Mouse (Mus musculus) regulatory T cell (primary cell): ENCODE results near the gene Cog3.

ENCODE experiments used
- in situ Hi-C: fragments of 300-600 bp; cut with MboI, MseI; formaldehyde crosslinking; loops from one replicate; pipeline ENCODE4 v1.15.1; 2025; ENCODE audit warnings: high pct_unique_total_duplicates

The Cog3 gene

GRCm38 (mm10) chr14:75761028-75761805 lies 6.9 kb upstream of the Cog3 start:
- in situ Hi-C loops = no loop called here

- in situ Hi-C loops = loop anchor here (10.0 kb wide), 1 partner anchor 314 kb away; no protein-coding TSS in a partner anchor
Observed at GRCm38 (mm10) chr14:75758401-75758800, 4.1 kb upstream of the Cog3 start.

- in situ Hi-C loops = loop anchor here (10.0 kb wide), 1 partner anchor 313 kb away; no protein-coding TSS in a partner anchor
Observed at GRCm38 (mm10) chr14:75757821-75758220, 3.5 kb upstream of the Cog3 start.

GRCm38 (mm10) chr14:75756971-75757370 lies 2.7 kb upstream of the Cog3 start:
- in situ Hi-C loops = loop anchor here (10.0 kb wide), 1 partner anchor 312 kb away; no protein-coding TSS in a partner anchor

- in situ Hi-C loops = loop anchor here (5.0 to 10.0 kb wide), 2 partner anchors 308 to 806 kb away; partner anchors contain the start of gene Lrch1
Observed at GRCm38 (mm10) chr14:75753206-75753605, 1.1 kb downstream of the Cog3 start.

- in situ Hi-C loops = loop anchor here (5.0 to 10.0 kb wide), 2 partner anchors 306 to 804 kb away; partner anchors contain the start of gene Lrch1
Observed at GRCm38 (mm10) chr14:75751040-75751439, 3.3 kb downstream of the Cog3 start.

GRCm38 (mm10) chr14:75749123-75749522 lies 5.2 kb downstream of the Cog3 start:
- in situ Hi-C loops = no loop called here

- in situ Hi-C loops = no loop called here
Observed at GRCm38 (mm10) chr14:75747960-75748359, 6.4 kb downstream of the Cog3 start.

- in situ Hi-C loops = no loop called here
Observed at GRCm38 (mm10) chr14:75741904-75742303, 12.4 kb downstream of the Cog3 start.

GRCm38 (mm10) chr14:75735597-75735996 lies 18.7 kb downstream of the Cog3 start:
- in situ Hi-C loops = no loop called here

- in situ Hi-C loops = loop anchor here (5.0 kb wide), 1 partner anchor 510 kb away; no protein-coding TSS in a partner anchor
Observed at GRCm38 (mm10) chr14:75732631-75733030, 21.7 kb downstream of the Cog3 start.

GRCm38 (mm10) chr14:75731361-75731760 lies 23.0 kb downstream of the Cog3 start:
- in situ Hi-C loops = loop anchor here (5.0 kb wide), 1 partner anchor 509 kb away; no protein-coding TSS in a partner anchor

GRCm38 (mm10) chr14:75728111-75728510 lies 26.2 kb downstream of the Cog3 start:
- in situ Hi-C loops = no loop called here

GRCm38 (mm10) chr14:75727046-75727445 lies 27.3 kb downstream of the Cog3 start:
- in situ Hi-C loops = no loop called here

- in situ Hi-C loops = no loop called here
Observed at GRCm38 (mm10) chr14:75722816-75723215, 31.5 kb downstream of the Cog3 start.

GRCm38 (mm10) chr14:75721977-75722563 lies 32.2 kb downstream of the Cog3 start:
- in situ Hi-C loops = no loop called here

GRCm38 (mm10) chr14:75720121-75720520 lies 34.2 kb downstream of the Cog3 start:
- in situ Hi-C loops = no loop called here

GRCm38 (mm10) chr14:75716410-75716809 lies 37.9 kb downstream of the Cog3 start:
- in situ Hi-C loops = no loop called here

GRCm38 (mm10) chr14:75713661-75714060 lies 40.7 kb downstream of the Cog3 start:
- in situ Hi-C loops = no loop called here

GRCm38 (mm10) chr14:75712687-75713086 lies 41.6 kb downstream of the Cog3 start:
- in situ Hi-C loops = no loop called here

GRCm38 (mm10) chr14:75711731-75712130 lies 42.6 kb downstream of the Cog3 start:
- in situ Hi-C loops = no loop called here

- in situ Hi-C loops = no loop called here
Observed at GRCm38 (mm10) chr14:75708986-75709385, 45.3 kb downstream of the Cog3 start.

- in situ Hi-C loops = no loop called here
Observed at GRCm38 (mm10) chr14:75707771-75708170, 46.5 kb downstream of the Cog3 start.
